Mouse (Mus musculus): ENCODE measurements around the gene Tiam1. TPM values are rescaled to one million over a fixed set of nuclear protein-coding genes. Genes with fewer than 3 reads are reported as not detected.

Tiam1 gene
- total RNA-seq, 2 experiments from 2014 or later, result 67.9 to 73.4 TPM

DNA sequence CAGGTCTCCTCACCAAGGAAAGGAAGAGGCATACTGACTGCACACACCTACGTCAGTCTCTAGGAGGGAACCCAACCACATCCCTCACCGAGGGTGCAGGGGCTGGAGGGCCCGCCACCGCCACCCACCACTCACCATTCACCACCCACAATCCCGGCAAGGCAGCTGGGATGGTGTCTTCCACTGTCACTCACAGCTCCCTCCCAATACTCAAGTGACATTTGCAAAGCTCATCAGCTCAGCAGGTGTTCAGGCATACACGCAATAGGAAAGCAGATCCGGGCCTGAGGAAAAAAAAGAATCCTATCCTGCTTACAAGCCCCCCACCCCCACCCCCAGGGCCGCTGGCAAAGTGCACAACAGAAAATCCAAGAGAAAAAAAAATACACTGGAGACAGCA, 74.4 kb downstream of the Tiam1 start:
- DNase-seq (ENCODE audit: low spot score in 2 of 2), result no peak

DNA sequence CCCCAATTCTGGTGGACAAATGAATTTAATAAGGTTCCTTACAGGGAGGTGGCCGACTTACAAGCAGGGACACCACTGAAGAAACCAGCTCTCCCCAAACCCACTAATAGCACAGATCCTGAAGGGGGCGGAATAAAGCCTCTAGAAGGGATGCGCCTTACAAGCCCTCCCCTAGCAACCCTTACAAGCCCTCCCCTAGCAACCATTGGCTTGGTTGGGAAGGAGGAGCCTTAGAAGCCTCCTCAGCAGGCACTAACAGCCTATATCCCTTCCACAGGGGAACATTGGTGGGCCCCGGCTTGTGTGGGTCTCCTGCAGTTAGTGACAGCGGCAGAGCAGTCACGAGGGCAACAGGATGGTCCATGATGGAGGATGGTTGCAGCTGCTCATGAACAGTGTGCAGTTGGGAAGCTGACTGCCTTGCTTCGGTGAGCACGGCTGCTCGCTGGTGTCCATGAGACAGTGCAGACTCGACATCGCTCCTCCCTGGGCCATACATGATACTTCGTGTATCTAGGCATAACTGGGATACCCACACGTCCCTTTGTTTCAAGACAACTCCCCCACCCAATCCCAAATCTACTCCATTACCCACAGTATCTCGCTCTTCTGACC, 90.6 kb downstream of the Tiam1 start:
- DNase-seq (ENCODE audit: low spot score in 2 of 2), result no peak

DNA sequence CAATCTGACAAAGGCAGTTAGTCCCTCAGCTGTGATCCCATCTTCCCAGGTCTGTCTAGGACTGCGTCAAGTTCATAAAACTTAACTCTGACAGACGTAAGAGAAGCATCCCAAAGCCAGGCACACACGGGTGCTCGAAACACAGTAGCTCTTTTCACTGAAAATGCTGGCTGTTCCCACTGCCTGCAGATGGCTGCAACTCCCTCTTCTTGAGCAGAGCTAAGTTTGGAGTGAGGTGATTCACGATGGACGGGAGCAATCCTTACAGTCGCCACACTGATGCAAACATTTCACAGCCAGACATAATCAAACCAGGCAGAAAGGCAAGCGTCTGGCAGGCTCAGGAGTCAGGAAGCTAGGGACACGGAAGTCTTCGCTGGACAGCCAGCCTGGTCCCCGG, 91.2 kb downstream of the Tiam1 start:
- no peak for DNase-seq (ENCODE audit: low spot score in 2 of 2)

DNA sequence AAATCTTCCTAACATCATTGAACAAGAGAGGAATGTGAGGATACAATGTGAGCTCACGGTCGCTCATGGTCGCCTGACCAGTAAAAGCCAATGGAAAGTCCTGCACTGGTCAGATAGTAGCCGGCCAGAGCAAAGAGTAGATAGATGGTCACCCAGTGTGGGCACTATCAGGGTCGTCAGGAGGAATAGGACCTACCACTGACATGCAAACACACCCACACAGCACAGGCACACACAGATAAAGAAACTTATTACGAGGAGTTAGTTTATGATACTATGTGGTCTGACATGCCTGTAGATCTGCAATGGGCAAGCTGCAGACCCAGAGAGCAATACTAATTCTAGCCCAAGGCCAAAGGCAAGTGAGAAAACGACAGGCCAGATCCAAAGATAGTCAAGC, 92.5 kb downstream of the Tiam1 start:
- DNase-seq (ENCODE audit: low spot score in 2 of 2), result no peak

DNA sequence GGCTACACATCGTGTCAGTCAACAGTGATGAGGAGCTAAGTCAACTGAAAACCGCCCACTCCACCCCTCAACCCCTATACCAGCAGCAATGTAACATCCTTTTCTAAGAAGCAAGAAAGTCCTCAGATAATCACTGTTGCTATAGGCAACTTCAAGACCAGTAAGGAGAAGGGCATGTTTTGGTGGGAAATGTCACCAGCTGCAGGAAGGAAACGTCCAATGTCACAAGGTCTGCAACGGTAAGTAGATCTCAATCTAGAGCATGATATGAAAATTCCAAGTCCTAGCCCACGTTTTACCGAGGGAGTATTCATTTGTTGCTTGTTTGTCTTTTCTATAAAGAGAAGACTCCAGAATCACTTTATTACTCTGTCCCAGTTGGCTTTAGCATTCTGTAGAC, 95.7 kb downstream of the Tiam1 start:
- DNase-seq (ENCODE audit: low spot score in 2 of 2), result no peak

DNA sequence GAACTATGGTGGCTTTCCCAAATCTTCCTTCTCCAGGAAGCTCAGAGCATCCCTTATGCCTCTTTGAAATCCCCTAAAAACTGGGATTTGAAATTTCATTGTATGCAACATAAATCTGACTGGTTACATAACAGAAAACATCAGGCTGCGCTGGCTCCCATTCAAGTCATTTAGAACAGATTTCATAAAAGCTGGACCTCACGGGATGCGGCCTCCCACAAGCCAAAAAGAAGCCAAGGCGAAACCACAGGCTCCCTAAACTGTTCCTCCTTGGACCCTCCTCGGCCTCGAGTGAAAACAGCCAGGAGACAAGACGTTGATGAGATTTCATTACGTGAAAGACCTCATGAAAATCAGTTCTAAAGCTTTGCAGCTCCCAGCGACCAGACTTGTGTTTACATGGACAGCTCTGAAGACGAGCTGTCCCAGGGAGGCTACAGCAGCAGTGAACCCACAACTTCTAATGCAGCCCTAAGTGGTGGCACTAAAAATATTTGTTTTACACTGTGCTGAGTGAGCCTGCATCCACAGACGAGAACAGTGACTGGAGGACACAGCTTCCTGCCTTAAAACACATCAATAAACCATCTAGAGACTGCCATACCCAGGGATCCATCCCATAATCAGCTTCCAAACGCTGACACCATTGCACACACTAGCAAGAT, 96.9 kb downstream of the Tiam1 start:
- no peak for DNase-seq (ENCODE audit: low spot score in 2 of 2)

DNA sequence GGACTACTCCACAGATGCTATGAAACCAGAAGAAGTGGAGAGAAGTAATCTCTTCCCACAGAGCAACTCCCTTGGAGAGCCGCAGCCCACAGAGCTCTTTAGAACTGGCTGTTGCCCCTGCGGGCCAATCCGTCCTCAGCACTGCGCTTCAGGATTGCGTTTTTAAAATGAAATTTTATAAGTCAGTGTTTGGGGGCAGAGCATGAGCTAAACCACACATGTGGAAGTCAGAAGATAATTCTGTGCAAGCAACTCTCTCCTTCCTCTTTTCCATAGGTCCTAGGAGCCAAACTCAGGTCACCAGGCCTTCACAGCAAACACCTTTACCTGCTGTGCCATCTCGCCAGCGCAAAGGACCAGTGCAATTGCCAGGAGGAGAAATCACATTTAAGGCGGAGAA, 98.0 kb downstream of the Tiam1 start:
- DNase-seq (ENCODE audit: low spot score in 2 of 2), result no peak

DNA sequence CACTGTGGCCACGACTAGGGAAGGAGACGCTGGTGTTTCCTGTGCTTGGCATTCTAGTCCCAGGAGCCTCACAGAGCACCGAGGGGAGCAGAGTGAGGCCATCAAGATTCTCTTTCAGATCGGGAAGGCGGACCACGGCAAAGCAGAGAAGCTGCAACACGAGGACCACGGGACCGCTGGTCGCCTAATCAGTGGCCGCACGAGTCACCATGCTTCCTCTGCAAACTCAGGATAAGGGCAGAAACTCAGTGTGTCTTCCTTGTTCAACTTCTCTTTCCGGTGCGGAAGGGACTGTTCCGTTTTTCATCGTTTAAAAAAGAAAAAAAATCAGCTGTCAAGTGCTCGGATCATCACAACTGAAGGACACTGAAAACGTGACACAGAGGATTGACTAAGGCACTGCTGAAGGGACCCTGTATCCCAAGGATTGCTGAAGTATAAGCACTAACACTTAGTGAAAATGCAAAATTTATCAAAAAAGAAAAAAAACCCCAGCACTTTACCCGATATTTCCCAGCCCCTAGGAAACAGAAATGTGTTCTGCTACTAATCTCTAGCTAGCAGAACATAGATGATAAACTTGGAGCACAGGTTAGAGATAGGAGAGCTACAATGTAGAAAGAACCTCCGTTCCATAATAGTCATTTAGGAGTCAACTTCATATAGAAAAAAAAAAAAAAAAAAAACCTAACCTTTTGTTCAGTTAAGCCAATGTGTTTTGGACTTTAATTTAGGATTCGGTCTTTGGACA, 99.4 kb downstream of the Tiam1 start:
- DNase-seq (ENCODE audit: low spot score in 2 of 2), result no peak

DNA sequence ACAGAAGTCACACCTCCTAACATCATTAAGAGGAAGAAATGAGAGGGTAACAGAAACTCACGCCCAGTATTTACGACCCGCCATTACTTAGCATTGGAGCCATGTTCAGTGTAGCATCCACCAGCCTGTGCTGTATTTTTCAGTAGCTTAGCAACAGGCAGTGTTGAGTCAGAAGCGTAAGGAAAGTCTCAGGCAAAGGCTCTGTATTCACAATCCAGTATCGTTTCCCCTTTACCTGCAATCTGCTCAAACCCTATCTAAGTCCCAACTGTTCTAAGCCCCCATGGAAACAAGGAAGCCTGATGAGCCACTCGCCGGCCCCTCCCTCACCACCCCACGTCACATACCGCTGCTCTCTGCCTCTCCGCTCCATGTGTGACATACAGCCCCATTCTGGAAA, 100.7 kb downstream of the Tiam1 start:
- no peak for DNase-seq (ENCODE audit: low spot score in 2 of 2)

DNA sequence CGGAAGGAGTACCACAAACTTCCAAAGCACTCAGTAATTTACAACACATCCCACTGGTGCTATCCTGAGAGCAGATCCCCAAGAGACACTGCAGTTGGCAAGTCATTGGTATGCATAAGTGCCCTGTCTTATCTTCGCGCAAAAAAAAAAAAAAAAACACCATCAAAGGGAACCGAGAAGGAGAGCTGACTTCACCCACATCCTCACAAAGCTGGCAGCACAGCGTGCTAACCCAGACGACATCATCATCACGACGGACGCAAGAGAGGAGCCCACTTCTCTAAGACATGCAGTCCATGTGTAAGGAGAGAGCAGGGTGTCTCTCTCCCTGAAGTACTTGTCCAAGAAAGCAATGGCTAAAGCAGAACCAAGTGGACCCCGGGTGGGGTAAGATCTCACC, 101.2 kb downstream of the Tiam1 start:
- DNase-seq (ENCODE audit: low spot score in 2 of 2), result no peak

DNA sequence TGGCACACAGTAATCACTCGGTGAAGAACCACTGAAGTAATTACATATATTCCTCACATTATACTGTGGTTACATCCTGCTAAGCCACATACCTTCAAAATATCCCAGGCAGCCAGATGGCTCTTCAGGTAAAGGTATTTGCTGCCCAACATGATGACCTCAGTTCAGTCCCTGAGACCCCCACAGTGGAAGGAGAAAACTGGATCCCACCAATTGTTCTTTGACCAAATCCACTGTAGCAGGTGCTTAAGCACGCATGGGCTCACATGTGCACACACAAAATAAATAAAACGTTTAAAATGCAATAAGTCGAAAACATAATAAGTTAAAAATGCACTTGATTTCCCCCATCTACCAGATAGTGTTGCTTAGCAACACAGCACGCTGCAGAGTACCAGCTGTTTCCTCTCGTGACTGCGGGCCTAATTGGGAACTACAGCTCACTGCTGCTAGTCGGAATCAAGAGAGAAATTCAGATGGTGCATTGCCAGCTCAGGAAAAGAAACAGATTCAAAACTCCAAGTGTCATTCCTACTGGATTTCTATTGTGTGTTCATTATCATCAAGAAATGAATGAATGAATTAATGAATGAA, 102.7 kb downstream of the Tiam1 start:
- DNase-seq (ENCODE audit: low spot score in 2 of 2), result no peak

DNA sequence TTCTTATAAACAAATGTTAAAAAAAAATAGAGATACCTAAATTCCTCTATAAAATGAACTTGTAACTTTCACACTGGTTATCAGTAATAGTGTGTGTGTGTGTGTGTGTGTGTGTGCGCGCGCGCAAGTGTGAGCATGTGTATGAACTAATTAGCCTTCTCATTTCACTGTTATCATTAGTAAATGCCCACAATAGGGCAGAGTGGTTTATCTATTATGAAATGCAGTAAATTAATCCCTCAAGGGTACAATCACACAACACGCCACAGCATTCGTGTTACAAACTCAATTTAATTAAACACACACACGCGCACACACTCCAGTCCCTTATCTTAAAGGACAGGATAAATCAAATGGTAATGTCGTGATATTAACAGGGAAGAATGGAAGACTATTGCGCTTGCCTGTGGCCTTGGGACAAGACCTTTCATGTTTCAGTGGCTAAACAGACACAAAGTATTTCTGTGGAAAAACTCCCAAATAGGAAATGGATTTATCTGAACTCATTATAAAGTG, 107.9 kb downstream of the Tiam1 start:
- no peak for DNase-seq (ENCODE audit: low spot score in 2 of 2)

DNA sequence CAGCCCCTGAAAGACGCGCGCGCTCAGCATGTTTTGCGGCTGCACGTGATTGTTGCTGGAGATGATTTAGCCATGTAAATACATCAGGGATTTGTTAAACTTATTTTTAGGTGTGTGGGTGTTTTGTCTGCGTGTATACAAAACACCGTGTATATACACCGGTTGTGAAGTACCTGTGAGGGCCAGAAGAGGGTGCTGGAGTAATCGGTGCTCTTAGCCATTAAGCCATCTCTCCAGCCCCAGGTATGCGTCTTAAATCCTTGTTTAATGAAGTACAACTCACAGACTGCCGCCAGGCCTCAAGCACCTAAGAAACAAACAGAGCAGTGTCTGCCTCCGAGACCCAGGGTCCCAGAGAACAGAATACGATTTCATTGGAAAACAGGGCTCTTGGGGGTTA, 113.2 kb downstream of the Tiam1 start:
- no peak for DNase-seq (ENCODE audit: low spot score in 2 of 2)

DNA sequence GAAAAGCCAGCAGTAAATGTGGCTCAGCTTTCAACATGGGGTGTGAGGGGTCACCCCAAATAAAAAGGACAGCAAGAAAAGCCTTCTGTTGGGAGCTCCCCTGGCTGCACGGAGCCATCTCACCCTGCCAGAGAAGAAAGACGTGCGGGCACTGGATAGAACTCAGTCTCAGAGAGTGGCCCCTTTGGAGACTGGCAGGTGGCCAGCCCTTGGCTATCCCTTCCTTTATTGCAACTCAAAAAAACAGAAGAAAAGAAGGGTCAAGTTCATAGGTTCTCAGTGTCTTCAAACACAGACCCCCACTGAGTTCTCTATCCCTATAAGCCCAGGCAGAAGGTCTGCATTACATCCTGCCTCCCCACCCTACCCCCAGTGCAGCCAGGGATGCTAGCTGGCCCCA, 115.7 kb downstream of the Tiam1 start:
- no peak for DNase-seq (ENCODE audit: low spot score in 2 of 2)

DNA sequence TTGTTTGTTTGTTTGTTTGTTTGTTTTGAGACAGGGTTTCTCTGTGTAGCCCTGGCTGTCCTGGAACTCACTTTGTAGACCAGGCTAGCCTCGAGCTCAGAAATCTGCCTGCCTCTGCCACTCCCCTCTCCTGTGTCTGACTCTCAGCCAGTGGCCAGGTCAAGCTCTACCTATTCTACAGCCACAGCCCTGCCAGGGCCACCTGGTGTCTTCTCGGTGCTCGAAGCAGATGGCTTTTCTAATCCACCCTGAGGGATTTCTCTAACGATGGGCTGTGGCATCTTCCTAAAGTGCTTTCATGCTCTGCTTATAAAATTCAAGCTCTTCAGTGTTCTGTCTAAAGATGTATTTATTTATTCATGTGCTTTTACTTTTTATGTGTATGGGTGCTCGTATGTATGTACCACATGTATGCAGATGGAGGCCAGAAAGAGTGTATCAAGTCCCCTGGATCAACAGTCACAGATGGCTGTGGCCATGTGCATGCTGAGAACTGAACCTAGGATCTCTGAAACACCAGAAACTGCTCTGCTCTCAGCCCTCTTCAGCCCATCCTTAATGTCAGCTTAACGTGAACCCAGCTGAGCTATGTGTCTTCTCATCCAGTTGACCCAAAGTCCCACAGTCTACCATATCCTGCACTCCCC, 117.9 kb downstream of the Tiam1 start:
- DNase-seq (ENCODE audit: low spot score in 2 of 2), result no peak

DNA sequence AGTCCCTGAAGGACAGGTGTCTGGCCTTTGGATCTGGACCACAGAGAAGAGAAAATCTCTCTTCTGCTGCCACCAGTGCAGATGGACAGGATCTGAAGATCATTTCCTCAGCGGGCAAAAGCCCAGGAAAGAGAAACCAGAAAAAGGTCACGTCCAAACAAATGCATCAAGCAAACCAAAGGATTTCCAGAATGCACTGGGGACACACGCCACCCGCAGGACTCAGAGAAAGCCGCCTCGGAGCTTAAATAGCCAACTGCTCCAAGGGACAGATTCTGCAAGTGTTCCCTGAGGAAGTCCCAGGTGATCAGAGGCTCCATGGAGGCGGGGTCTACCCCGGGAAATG, 119.9 kb downstream of the Tiam1 start:
- no peak for DNase-seq (ENCODE audit: low spot score in 2 of 2)

DNA sequence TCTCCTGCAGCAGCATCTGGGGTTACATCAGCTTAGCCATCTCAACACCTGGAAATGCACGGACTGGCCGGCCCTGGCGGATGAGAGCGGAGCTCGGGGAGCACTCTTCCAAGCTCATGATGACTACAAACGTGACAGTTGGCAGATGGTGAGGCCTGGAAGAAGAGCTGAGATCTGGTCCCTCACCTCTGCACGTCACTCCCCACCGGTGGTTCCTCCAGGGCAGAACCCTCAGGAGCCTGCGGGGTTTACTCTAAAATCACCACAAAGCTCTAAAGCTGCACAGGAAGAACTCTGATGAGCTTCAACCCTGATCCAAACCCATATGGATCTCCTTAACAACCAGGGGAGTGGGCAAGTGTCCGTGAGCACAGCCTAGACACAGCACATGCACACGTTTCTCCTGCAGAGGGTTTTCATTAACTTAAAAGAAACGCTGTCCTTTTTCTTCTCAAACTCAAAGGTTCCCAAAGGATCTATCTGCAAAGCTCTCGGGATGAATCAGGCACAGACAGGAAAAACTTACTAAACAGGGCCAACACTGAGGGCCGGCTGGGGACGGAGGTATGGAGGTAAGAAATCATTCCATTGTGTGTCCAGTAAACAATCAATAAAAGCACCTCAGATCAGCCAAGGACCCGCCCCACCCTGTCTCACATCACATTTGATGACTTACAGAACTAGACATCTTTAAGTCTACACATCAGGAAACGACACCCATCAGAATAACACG, 120.5 kb downstream of the Tiam1 start:
- no peak for DNase-seq (ENCODE audit: low spot score in 2 of 2)

DNA sequence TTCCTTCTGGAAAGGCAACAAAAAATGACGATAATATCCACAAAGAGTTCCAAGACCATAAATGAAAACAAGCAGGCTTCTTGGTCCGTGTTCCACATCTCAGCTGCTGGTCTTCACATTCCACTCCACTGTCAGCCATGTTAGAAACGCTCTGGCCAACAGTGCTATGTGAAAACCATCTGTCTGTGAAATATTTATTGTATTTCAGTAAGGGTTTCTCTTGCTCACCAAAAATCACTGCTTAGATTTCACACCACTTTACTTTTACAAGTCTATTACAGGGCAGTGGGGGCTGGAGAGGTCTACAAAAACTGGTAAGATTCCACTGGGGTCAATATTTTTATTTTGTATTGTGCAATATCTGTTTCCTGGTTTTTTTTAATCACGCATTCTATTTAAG, 127.5 kb downstream of the Tiam1 start:
- no peak for DNase-seq (ENCODE audit: low spot score in 2 of 2)

DNA sequence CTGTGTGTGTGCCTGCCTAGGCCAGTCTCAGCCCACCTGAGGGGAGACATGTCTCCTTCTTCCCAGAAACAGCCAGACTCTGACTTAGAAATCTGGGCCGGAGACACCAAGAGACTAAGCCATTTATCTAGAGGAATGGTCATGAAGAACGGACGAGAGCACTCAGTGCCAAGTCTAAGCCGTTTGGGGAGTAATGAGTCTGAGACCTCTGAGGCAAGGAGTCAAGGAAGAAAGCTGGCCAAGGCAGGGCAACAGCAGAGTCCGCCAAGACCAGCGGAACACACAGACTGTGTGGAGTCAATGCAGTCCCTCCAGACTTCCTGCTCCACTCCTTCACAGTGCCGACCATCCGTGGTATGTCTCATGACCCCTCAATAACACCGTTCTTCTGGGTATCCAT, 129.0 kb downstream of the Tiam1 start:
- DNase-seq (ENCODE audit: low spot score in 2 of 2), result no peak

DNA sequence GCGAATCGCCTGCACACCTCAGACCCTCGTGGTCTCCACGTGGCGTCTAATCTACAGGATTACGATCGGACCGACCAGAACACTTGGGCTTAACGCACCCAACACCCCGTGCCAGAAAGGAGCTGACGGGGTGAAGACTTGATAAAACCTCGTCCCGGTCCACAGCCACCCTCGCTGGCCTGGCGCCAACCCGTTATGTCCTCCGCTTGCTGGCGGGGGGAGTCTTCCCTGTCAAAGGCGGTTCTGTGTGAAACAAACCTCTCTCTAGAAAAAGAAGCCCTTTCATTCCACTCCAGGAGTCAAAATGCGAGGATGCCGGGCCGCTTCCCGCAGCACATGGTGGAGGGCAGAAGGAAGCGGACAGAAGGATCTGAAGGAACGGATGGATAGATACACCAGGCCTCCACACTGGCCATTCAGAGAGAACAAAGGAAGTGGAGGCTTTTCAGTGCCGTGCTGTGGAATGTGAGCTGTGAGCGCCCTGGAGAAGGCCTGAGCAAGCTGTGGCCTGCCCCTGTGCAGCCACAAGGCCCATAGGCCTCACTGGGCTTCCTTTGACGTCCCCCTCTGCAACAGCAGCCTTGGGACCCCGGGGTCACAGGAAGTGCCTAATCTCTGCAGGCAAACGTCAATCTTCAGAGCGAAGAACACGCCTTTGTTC, 131.9 kb downstream of the Tiam1 start:
- no peak for DNase-seq (ENCODE audit: low spot score in 2 of 2)

Data from adrenal gland, postnatal 4 days (tissue).